Mouse (Mus musculus): ENCODE measurements around the gene Srp72. TPM values are rescaled to one million over a fixed set of nuclear protein-coding genes. Genes with fewer than 3 reads are reported as not detected.

The Srp72 gene
- 47.1 and 49.2 TPM in 2 replicates for polyA plus RNA-seq (2015; fragmentation: Nextera tagmentation; extraction: Ambion mirVana)

- Histone ChIP-seq H3K4me1 (replicated peaks; ENCODE audit: control insufficient read depth, insufficient read depth) (no peaks in the 10 kb centered on the region; the same call in 1 of the 2 replicates), H3K4me3 (ENCODE audit: low read depth, low read length) (peak within 1 kb of the TSS; percentile 93), H3K9ac (ENCODE audit: low read length) (peak within 1 kb of the TSS; percentile 95), H3K27ac (replicated peaks) (peak within 1 kb of the TSS; percentile 96), H3K9me3 (ENCODE audit: control insufficient read depth, low read length) (no peaks in the 10 kb centered on the region), H3K36me3 (ENCODE audit: control insufficient read depth, insufficient read depth, low read length) (peaks cover 4% of the 10 kb centered on the region), H3K4me2 (replicated peaks; ENCODE audit: low read depth) (peak within 1 kb of the TSS; percentile 74), H3K27me3 (ENCODE audit: control insufficient read depth, insufficient read depth, low read length) (no peaks in the 10 kb centered on the region)
- WGBS: under 1% methylated on average over 52 of the region's 60 CpGs
- no peak for TF ChIP-seq EP300 (optimal IDR thresholded peaks at IDR 0.05)
- TF ChIP-seq CTCF (IDR thresholded peaks at IDR 0.05; ENCODE audit: low read depth): peak; percentile 8; the same call in 1 of the 2 replicates
- ATAC-seq (ENCODE audit: low FRiP score, low TSS enrichment) (peak; percentile 93), DNase-seq (ENCODE audit: low spot score) (peak; percentile 93)
These were observed at the start of gene Srp72 for GRCm38 (mm10) chr5:76974554-76975285. Gene Srp72, plus strand, starts transcription at chr5:76974683.

GRCm38 (mm10) chr5:76928124-76928832, 46.2 kb upstream of the Srp72 start:
- Histone ChIP-seq H3K27ac (replicated peaks) (peak overlapping the region; percentile 63; the same call in 1 of the 2 replicates), H3K4me3 (ENCODE audit: low read depth, low read length) (0 out of 2 replicates have a peak overlapping the region, but pooled peaks have one; percentile 3), H3K36me3 (ENCODE audit: control insufficient read depth, insufficient read depth, low read length) (peaks cover 11% of the 10 kb centered on the region; the same call in 1 of the 2 replicates), H3K4me2 (replicated peaks; ENCODE audit: low read depth) (0 out of 2 replicates have a peak overlapping the region, but pooled peaks have one; percentile 1), H3K4me1 (replicated peaks; ENCODE audit: control insufficient read depth, insufficient read depth) (no peaks in the 10 kb centered on the region), H3K27me3 (ENCODE audit: control insufficient read depth, insufficient read depth, low read length) (no peaks in the 10 kb centered on the region), H3K9me3 (ENCODE audit: control insufficient read depth, low read length) (no peaks in the 10 kb centered on the region), H3K9ac (ENCODE audit: low read length) (no peak overlapping the region)
- WGBS: 66% methylated on average over 16 of the region's 16 CpGs
- DNase-seq (ENCODE audit: low spot score): no peak
- TF ChIP-seq CTCF (IDR thresholded peaks at IDR 0.05; ENCODE audit: low read depth): no peak
- no peak for TF ChIP-seq EP300 (optimal IDR thresholded peaks at IDR 0.05)
- peak; percentile 72 for ATAC-seq (ENCODE audit: low FRiP score, low TSS enrichment)

- no peak overlapping the region for H3K9ac ChIP-seq (ENCODE audit: low read length)
- no peaks in the 10 kb centered on the region for H3K4me1 ChIP-seq (replicated peaks; ENCODE audit: control insufficient read depth, insufficient read depth)
- DNase-seq (ENCODE audit: low spot score) (no peak), ATAC-seq (ENCODE audit: low FRiP score, low TSS enrichment) (0 out of 2 replicates have a peak, but pooled peaks have one; percentile 49)
- no peak overlapping the region for H3K4me2 ChIP-seq (replicated peaks; ENCODE audit: low read depth)
- peaks cover 11% of the 10 kb centered on the region; the same call in 1 of the 2 replicates for H3K36me3 ChIP-seq (ENCODE audit: control insufficient read depth, insufficient read depth, low read length)
- TF ChIP-seq CTCF (IDR thresholded peaks at IDR 0.05; ENCODE audit: low read depth): no peak
- TF ChIP-seq EP300 (optimal IDR thresholded peaks at IDR 0.05): no peak
- no peaks in the 10 kb centered on the region for H3K27me3 ChIP-seq (ENCODE audit: control insufficient read depth, insufficient read depth, low read length)
- H3K4me3 ChIP-seq (ENCODE audit: low read depth, low read length): no peak overlapping the region
- WGBS: 63% methylated on average over 7 of the region's 7 CpGs
- no peak overlapping the region for H3K27ac ChIP-seq (replicated peaks)
- no peaks in the 10 kb centered on the region for H3K9me3 ChIP-seq (ENCODE audit: control insufficient read depth, low read length)
These were observed 45.2 kb upstream of the Srp72 start for GRCm38 (mm10) chr5:76929180-76929877.

- Histone ChIP-seq H3K4me3 (ENCODE audit: low read depth, low read length) (no peak overlapping the region), H3K36me3 (ENCODE audit: control insufficient read depth, insufficient read depth, low read length) (no peaks in the 10 kb centered on the region), H3K4me2 (replicated peaks; ENCODE audit: low read depth) (no peak overlapping the region), H3K27me3 (ENCODE audit: control insufficient read depth, insufficient read depth, low read length) (no peaks in the 10 kb centered on the region), H3K9me3 (ENCODE audit: control insufficient read depth, low read length) (no peaks in the 10 kb centered on the region), H3K27ac (replicated peaks) (no peak overlapping the region), H3K4me1 (replicated peaks; ENCODE audit: control insufficient read depth, insufficient read depth) (no peaks in the 10 kb centered on the region), H3K9ac (ENCODE audit: low read length) (no peak overlapping the region)
- WGBS: 84% methylated on average over 8 of the region's 8 CpGs
- DNase-seq (ENCODE audit: low spot score) (no peak), ATAC-seq (ENCODE audit: low FRiP score, low TSS enrichment) (no peak)
- no peak for TF ChIP-seq EP300 (optimal IDR thresholded peaks at IDR 0.05)
- no peak for TF ChIP-seq CTCF (IDR thresholded peaks at IDR 0.05; ENCODE audit: low read depth)
These were observed 34.8 kb upstream of the Srp72 start for GRCm38 (mm10) chr5:76939717-76940116.

- no peaks in the 10 kb centered on the region for H3K4me1 ChIP-seq (replicated peaks; ENCODE audit: control insufficient read depth, insufficient read depth)
- H3K9me3 ChIP-seq (ENCODE audit: control insufficient read depth, low read length): no peaks in the 10 kb centered on the region
- H3K36me3 ChIP-seq (ENCODE audit: control insufficient read depth, insufficient read depth, low read length): no peaks in the 10 kb centered on the region
- TF ChIP-seq CTCF (IDR thresholded peaks at IDR 0.05; ENCODE audit: low read depth) (no peak), EP300 (optimal IDR thresholded peaks at IDR 0.05) (no peak)
- H3K4me3 ChIP-seq (ENCODE audit: low read depth, low read length): no peak overlapping the region
- WGBS: 48% methylated on average over 4 of the region's 4 CpGs
- no peaks in the 10 kb centered on the region for H3K27me3 ChIP-seq (ENCODE audit: control insufficient read depth, insufficient read depth, low read length)
- ATAC-seq (ENCODE audit: low FRiP score, low TSS enrichment) (no peak), DNase-seq (ENCODE audit: low spot score) (no peak)
- no peak overlapping the region for H3K9ac ChIP-seq (ENCODE audit: low read length)
- no peak overlapping the region for H3K4me2 ChIP-seq (replicated peaks; ENCODE audit: low read depth)
- no peak overlapping the region for H3K27ac ChIP-seq (replicated peaks)
These were observed 32.5 kb upstream of the Srp72 start for GRCm38 (mm10) chr5:76941975-76942374.
